Mouse (Mus musculus) adrenal gland, adult 8-10 months (tissue): ENCODE results near the gene Tmem9. TPM values are rescaled to one million over a fixed set of nuclear protein-coding genes. Genes with fewer than 3 reads are reported as not detected.

Source experiments
- total RNA-seq, 4 experiments: library from RNA; stranded (reverse); gene quantifications; 2 replicates each; pipeline ENCODE4 v1.2.4; 2022

The Tmem9 gene
- total RNA-seq, 4 experiments from 2014 or later = 37.4 to 55.6 (median 50.2) TPM

Other genes starting within 250 kb of the Tmem9 start
- 10 to 100 TPM; 33.0 to 80.7 (median 38.4) TPM for gene Phlda3, start 242.0 kb upstream of the Tmem9 start, total RNA-seq
- gene Tnni1, start 228.7 kb upstream of the Tmem9 start, total RNA-seq = under 1 TPM in 1 of 4 experiments, not detected in 3; 0.35 TPM
- under 1 TPM; 0.08 to 0.23 (median 0.18) TPM for gene Lad1, start 189.6 kb upstream of the Tmem9 start, total RNA-seq
- gene Tnnt2, start 171.8 kb upstream of the Tmem9 start, total RNA-seq = 1 to 10 TPM; 2.2 to 5.5 (median 2.6) TPM
- gene Pkp1, start 88.9 kb upstream of the Tmem9 start, total RNA-seq = under 1 TPM in 2 of 4 experiments, not detected in 2; 0.09 to 0.32 TPM
- gene Igfn1, start 1.8 kb upstream of the Tmem9 start, total RNA-seq = under 1 TPM in 3 of 4 experiments, not detected in 1; 0.12 to 0.17 (median 0.15) TPM
- not detected for gene Ascl5, start 42.7 kb downstream of the Tmem9 start, total RNA-seq
- gene Cacna1s, start 44.6 kb downstream of the Tmem9 start, total RNA-seq = 1 to 10 TPM in 1 of 4 experiments, under 1 TPM in 3; 0.40 to 1.0 (median 0.75) TPM
- 10 to 100 TPM in 2 of 4 experiments, 1 to 10 TPM in 2; 3.8 to 12.3 (median 7.6) TPM for gene Kif21b, start 123.2 kb downstream of the Tmem9 start, total RNA-seq
- gene Mroh3, start 204.7 kb downstream of the Tmem9 start, total RNA-seq = not detected
- under 1 TPM in 1 of 4 experiments, not detected in 3; 0.08 TPM for gene Inava, start 226.1 kb downstream of the Tmem9 start, total RNA-seq